Mouse (Mus musculus) forebrain, embryonic 15.5 days (tissue): ENCODE results near the gene Cenpl. TPM values are rescaled to one million over a fixed set of nuclear protein-coding genes. Genes with fewer than 3 reads are reported as not detected.

ENCODE experiments used
- ATAC-seq: fragments of 200-750 bp; cut with Nextera tagmentation; replicated peaks from 2 replicates; pipeline ENCODE4 v1.8.0; 2017; ENCODE audit warnings: mild to moderate bottlenecking, moderate TSS enrichment, moderate library complexity
- H3K27ac ChIP-seq: fragments of 300-500 bp; sonication (generic); replicated peaks from 2 replicates; pipeline ENCODE4 v1.5.1; 2015; ENCODE audit warnings: mild to moderate bottlenecking, inconsistent platforms
- H3K27me3 ChIP-seq: fragments of 300-500 bp; sonication (generic); 2 replicates; pipeline ENCODE4 v1.6.1; 2015; ENCODE audit warnings: inconsistent platforms
- H3K36me3 ChIP-seq: fragments of 300-500 bp; sonication (generic); 2 replicates; pipeline ENCODE4 v1.6.1; 2015; ENCODE audit warnings: mild to moderate bottlenecking, inconsistent platforms
- H3K4me1 ChIP-seq: fragments of 300-500 bp; sonication (generic); 2 replicates; pipeline ENCODE4 v1.6.1; 2015; ENCODE audit warnings: inconsistent platforms
- H3K4me2 ChIP-seq: fragments of 300-500 bp; sonication (generic); replicated peaks from 2 replicates; pipeline ENCODE4 v1.6.1; 2015; ENCODE audit warnings: mild to moderate bottlenecking, inconsistent platforms
- H3K4me3 ChIP-seq: fragments of 300-500 bp; sonication (generic); 2 replicates; pipeline ENCODE4 v1.5.1; 2015; ENCODE audit warnings: mild to moderate bottlenecking, inconsistent platforms
- H3K9ac ChIP-seq: fragments of 300-500 bp; sonication (generic); replicated peaks from 2 replicates; pipeline ENCODE4 v1.6.1; 2015; ENCODE audit warnings: mild to moderate bottlenecking, inconsistent platforms
- H3K9me3 ChIP-seq: fragments of 300-500 bp; sonication (generic); 2 replicates; pipeline ENCODE4 v1.6.1; 2016; ENCODE audit warnings: inconsistent platforms
- WGBS: fragments of 180-500 bp; shearing (Covaris S2); methylation state at CpG from one replicate; pipeline ENCODE4 v1.1.7; 2015; ENCODE audit warnings: mixed read lengths; 5-methylcytosine and 5-hydroxymethylcytosine counted together
- polyA plus RNA-seq: library from polyadenylated mRNA; unstranded; fragments of >200 nt; fragmentation: Nextera tagmentation; extraction: Ambion mirVana; gene quantifications from 2 replicates; pipeline ENCODE4 v1.2.1, GENCODE M21; 2015

Gene Cenpl
- polyA plus RNA-seq, 1 experiment from 2014 or later, result 20.4 TPM

DNA sequence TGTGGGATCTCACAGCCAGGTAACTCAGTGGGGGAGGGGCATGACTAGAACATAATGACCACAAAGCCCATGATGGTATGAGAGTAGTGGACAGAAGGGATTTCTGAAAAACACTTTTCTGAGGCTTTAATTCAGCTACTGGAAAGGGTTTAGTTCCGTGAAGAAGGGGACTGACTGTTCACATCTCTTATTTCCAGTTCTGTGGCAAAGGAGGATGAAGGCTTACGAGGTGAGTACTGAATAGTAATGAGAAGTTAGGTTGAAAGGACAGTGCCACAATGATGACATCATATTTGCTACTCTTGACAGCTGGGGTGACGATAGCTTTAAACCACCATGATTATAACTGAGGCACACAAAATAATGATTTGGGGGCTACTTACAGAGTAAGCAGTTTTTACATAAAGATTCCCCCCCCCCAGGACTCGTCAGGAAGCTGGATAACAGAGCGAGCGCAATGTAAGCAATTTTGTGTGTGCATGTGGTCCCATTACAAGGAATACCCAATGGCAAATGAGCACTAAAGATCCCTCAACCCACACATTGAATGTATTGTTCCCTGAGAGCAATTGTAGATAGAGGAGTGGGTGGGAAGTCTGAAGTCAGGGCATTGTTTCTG lies 34.6 kb upstream of the Cenpl start:
- Histone ChIP-seq H3K4me1 (peaks cover 34% of the 10 kb centered on the region), H3K9ac (peak overlapping the region; percentile 90), H3K9me3 (no peaks in the 10 kb centered on the region), H3K27me3 (no peaks in the 10 kb centered on the region), H3K4me3 (peak overlapping the region; percentile 76), H3K36me3 (peaks cover 47% of the 10 kb centered on the region), H3K4me2 (peak overlapping the region; percentile 79), H3K27ac (peak overlapping the region; percentile 92)
- 0% methylated on average over 6 of the region's 6 CpGs for WGBS
- no peak for ATAC-seq

DNA sequence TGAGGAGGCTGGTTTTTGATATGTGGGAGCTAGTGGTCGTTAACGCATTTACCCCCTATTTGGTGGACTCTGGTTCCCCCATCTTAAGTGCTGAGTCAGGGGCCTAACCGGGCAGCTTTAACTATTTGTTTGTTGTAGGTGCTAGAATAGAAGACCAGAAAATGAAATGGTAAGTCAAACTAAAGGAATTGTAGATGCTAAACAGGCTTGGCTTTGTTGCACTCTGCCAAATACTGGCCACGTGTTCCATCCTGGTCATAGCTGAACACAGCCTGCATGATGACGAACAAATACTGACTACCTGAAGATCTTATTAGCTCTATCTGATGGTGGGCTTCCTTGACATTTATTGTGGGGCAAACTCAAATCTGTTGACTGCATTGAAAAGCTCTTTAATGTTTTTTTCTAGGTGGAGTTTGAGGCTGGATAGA lies 34.1 kb upstream of the Cenpl start:
- H3K27ac ChIP-seq, result peak overlapping the region; percentile 92
- H3K36me3 ChIP-seq, result peaks cover 45% of the 10 kb centered on the region
- H3K4me1 ChIP-seq, result peaks cover 29% of the 10 kb centered on the region
- no peaks in the 10 kb centered on the region for H3K27me3 ChIP-seq
- H3K4me3 ChIP-seq, result peak overlapping the region; percentile 76
- ATAC-seq, result no peak
- no peaks in the 10 kb centered on the region for H3K9me3 ChIP-seq
- peak overlapping the region; percentile 90 for H3K9ac ChIP-seq
- H3K4me2 ChIP-seq, result peak overlapping the region; percentile 79
- 0% methylated on average over 5 of the region's 5 CpGs for WGBS

DNA sequence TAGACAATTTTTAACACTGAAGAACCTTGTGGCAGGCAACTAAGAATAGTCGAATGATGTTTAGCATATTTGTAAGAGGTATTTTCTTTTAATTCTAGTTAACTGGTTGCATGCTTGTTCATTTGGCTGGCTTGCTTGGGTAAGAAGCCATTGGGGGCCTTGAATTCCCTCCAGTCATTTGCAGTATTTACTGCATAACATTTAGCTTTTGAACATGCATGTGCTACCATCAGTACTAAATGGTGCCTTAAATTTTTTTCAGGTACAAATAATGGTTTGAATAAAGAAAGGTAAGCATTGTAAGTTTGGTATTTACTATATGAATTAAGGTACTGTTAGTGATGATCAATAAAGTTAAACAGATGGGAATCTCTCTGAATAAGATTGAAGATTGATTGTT lies 33.5 kb upstream of the Cenpl start:
- H3K4me1 ChIP-seq, result peaks cover 28% of the 10 kb centered on the region
- H3K4me3 ChIP-seq, result peak overlapping the region; percentile 76
- no peaks in the 10 kb centered on the region for H3K9me3 ChIP-seq
- 0% methylated on average over 1 of the region's 1 CpGs for WGBS
- H3K27ac ChIP-seq, result peak overlapping the region; percentile 92; the same call in 1 of the 2 replicates
- no peaks in the 10 kb centered on the region for H3K27me3 ChIP-seq
- no peak for ATAC-seq
- H3K4me2 ChIP-seq, result peak overlapping the region; percentile 79
- H3K36me3 ChIP-seq, result peaks cover 45% of the 10 kb centered on the region
- peak overlapping the region; percentile 90 for H3K9ac ChIP-seq

DNA sequence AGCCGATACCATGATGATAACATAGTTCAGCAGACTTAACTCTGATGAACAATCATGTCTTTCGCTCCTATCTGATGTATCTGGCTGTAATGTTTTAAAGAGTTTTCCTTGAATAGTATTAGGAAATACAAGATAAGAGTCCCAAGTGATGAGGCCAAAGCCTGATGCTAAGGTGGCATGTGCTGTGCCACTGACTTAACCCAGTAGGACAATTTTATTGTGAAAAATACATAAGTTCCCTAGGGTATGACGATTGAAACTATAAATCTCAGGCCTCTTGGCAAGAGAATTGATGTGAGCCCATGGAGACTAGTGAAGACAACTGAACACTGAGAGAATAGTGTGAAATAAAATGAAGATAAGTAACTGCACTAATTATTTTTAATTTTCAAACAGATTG lies 32.9 kb upstream of the Cenpl start:
- H3K4me3 ChIP-seq, result peak overlapping the region; percentile 13
- no peak overlapping the region for H3K27ac ChIP-seq
- H3K4me2 ChIP-seq, result peak overlapping the region; percentile 79
- no peaks in the 10 kb centered on the region for H3K27me3 ChIP-seq
- WGBS, result 29% methylated on average over 3 of the region's 3 CpGs
- H3K9me3 ChIP-seq, result no peaks in the 10 kb centered on the region
- peaks cover 28% of the 10 kb centered on the region for H3K4me1 ChIP-seq
- peaks cover 42% of the 10 kb centered on the region for H3K36me3 ChIP-seq
- H3K9ac ChIP-seq, result peak overlapping the region; percentile 28
- no peak for ATAC-seq

DNA sequence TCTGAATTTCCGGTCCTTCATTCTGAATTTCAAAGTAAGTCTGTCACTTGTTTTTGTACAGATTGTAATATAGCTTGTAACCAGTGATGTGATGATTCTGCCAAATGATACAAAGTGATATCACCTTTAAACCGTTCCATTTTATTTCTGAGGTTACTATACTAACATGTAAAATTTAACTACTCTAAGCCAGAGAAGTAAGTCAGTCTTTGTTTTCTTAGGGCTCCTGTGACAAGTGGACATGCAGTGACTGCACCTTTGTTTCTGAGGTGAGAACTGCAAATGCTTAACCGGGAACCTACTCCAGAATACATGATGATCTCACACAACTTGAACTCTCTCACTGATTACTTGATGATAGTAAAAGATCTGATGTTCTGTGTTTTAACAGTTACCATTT lies 32.5 kb upstream of the Cenpl start:
- peaks cover 42% of the 10 kb centered on the region for H3K36me3 ChIP-seq
- H3K27ac ChIP-seq, result no peak overlapping the region
- H3K9me3 ChIP-seq, result no peaks in the 10 kb centered on the region
- 27% methylated on average over 3 of the region's 3 CpGs for WGBS
- H3K9ac ChIP-seq, result peak overlapping the region; percentile 28; the same call in 1 of the 2 replicates
- H3K4me1 ChIP-seq, result peaks cover 28% of the 10 kb centered on the region
- H3K4me3 ChIP-seq, result peak overlapping the region; percentile 13; the same call in 1 of the 2 replicates
- no peaks in the 10 kb centered on the region for H3K27me3 ChIP-seq
- peak overlapping the region; percentile 79 for H3K4me2 ChIP-seq
- ATAC-seq, result no peak

DNA sequence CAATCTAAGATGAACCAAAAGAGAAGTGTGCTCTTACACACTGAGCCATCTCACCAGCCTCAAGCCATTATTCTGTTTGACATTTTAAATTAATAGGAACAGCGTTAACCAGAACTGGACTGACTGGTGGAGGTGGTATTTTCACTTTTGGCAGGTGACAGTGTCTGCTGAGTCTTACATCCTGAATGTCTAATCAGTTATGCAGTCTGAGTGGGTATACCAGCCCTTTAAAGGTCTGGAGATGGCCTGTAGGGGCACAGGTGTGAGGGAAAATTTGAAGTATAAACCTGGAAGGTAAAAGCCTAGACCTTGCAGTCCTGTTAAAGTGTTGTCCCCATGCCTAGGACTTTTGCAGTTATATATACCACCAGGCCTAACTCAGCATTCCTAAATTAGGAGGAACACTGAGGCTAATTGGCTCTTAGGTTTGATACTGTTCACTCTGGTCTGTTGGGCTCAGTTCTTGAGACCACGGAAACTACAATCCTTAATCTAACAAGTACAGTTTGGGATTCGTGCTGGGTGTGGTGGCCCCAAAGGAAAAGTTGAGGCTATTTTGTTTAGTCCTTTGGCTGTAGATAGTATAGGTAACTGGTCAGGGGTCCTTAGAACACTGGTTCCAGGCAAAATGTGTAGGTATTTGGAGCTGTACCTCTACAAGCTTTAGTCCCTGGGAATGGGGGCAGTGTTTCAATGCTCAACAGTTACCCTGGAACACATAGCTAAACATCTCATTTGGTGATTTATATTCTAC lies 31.4 kb upstream of the Cenpl start:
- peak overlapping the region; percentile 52; the same call in 1 of the 2 replicates for H3K27ac ChIP-seq
- peaks cover 51% of the 10 kb centered on the region for H3K36me3 ChIP-seq
- H3K4me3 ChIP-seq, result no peak overlapping the region
- WGBS, result 9% methylated on average over 3 of the region's 3 CpGs
- no peak for ATAC-seq
- H3K9me3 ChIP-seq, result no peaks in the 10 kb centered on the region
- H3K4me1 ChIP-seq, result peaks cover 19% of the 10 kb centered on the region
- no peaks in the 10 kb centered on the region for H3K27me3 ChIP-seq
- H3K9ac ChIP-seq, result no peak overlapping the region
- H3K4me2 ChIP-seq, result no peak overlapping the region

DNA sequence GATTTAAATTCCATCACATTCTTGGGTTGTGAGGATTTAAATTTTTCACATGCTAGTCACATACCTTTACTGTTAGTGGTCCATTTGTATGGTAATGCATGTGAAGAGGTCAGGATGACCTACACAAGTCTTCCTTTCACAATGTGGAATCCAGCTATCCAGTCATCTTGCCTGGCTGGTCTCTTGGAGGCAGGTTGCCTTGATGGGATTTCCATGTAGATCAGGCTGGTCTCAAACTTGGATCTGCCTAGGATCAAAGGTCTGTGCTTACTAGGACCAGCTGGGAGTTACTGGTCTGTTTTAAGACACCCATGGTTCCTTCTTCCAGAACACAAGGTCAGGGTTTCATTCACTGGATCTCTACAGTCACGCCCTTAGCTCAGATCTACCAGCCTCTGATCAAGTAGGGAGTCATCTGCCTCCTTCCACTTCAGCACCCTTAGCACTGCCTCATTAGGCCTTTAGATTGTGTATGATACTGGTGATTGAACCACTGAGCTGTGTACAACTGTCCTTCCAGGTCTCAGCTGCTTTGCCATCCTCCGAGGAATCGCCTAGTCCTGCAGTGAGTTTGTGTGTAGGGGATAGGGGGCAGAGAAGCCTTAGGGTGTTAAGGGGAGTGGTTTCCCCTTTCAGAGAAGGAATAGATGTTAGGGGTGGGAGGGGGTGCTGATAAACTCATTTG lies 30.6 kb upstream of the Cenpl start:
- peaks cover 19% of the 10 kb centered on the region for H3K4me1 ChIP-seq
- H3K4me2 ChIP-seq, result no peak overlapping the region
- WGBS, result 11% methylated on average over 3 of the region's 3 CpGs
- H3K27me3 ChIP-seq, result no peaks in the 10 kb centered on the region
- H3K9me3 ChIP-seq, result no peaks in the 10 kb centered on the region
- H3K36me3 ChIP-seq, result peaks cover 53% of the 10 kb centered on the region
- 0 out of 2 replicates have a peak, but pooled peaks have one; percentile 7 for ATAC-seq
- H3K4me3 ChIP-seq, result no peak overlapping the region
- H3K27ac ChIP-seq, result peak overlapping the region; percentile 52
- no peak overlapping the region for H3K9ac ChIP-seq

DNA sequence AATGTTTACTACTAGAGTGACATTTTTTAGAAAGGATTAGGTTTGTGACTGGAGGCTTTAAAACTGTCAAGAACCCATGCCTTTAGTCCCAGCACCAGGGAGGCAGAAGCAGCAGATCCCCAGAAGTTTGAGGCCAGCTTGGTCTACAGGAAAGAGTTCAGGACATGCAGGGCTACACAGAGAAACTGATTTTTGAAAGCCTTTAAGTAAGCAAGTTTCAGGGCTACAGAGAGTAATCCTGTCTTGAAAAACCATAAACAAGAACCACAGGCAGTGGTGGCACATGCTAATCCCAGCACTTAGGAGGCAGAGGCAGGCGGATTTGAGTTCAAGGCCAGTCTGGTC lies 30.1 kb upstream of the Cenpl start:
- Histone ChIP-seq H3K27ac (peak overlapping the region; percentile 52), H3K4me3 (no peak overlapping the region), H3K36me3 (peaks cover 58% of the 10 kb centered on the region), H3K27me3 (no peaks in the 10 kb centered on the region), H3K9ac (no peak overlapping the region), H3K4me2 (no peak overlapping the region), H3K9me3 (no peaks in the 10 kb centered on the region), H3K4me1 (peaks cover 19% of the 10 kb centered on the region)
- 63% methylated on average over 1 of the region's 1 CpGs for WGBS
- no peak for ATAC-seq

DNA sequence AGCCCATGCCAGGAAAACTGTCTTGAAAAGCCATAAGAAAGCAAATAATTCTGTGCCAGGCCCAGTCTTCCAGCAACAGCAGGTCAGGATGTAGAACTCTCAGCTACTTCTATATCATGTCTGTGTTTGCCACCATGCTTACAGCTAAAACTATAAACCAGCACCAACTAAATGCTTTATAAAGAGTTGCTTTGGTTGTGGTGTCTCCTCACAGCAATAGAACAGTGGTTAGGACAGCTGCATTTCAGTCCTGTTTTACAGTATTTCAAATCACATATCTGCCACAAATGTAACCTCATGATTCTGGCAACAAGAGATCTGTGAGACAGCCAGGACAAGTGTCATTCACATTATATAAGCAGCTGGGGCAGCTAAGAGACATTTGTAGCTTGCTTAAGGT lies 29.7 kb upstream of the Cenpl start:
- H3K9ac ChIP-seq, result no peak overlapping the region
- no peak overlapping the region; the same call in 1 of the 2 replicates for H3K27ac ChIP-seq
- no peaks in the 10 kb centered on the region for H3K27me3 ChIP-seq
- no peak overlapping the region for H3K4me3 ChIP-seq
- H3K4me1 ChIP-seq, result peaks cover 19% of the 10 kb centered on the region
- peaks cover 60% of the 10 kb centered on the region for H3K36me3 ChIP-seq
- H3K4me2 ChIP-seq, result no peak overlapping the region
- H3K9me3 ChIP-seq, result no peaks in the 10 kb centered on the region
- no peak for ATAC-seq

DNA sequence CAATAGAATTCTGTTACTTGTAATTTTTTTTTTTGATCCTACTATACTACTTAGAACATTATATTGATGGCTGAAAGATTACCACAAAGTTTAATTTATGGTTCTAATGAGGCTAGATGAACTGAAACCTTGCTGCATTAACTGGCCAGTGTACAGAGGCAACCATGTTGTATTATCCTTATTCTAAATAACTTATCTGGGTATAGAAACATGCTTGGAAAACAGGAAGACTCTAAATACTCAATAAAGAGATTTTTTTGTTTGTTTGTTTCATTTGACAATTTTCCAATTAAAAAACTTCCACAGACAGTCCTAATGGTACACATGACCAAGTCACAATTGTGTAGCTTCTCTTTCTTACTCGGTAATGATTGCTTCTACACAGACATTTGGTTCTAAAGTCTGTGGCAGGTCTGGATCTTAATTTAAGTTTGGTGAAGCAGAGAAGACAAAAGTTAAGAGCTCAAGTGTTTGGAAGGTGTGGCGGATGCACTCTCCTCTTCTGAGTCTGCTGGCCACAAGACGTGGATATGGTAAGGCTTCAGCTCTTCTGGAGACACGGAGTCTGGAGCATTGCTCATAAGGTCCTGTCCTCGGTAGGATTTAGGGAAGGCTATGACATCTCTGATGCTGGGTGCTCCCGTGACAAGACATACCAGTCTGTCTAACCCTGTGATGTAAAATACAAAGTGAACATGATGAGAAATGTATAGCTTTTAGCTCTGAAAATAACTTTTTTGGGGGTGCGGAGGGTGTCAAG lies 29.1 kb upstream of the Cenpl start:
- Histone ChIP-seq H3K4me1 (peaks cover 18% of the 10 kb centered on the region), H3K9me3 (no peaks in the 10 kb centered on the region), H3K36me3 (peaks cover 65% of the 10 kb centered on the region), H3K4me2 (no peak overlapping the region), H3K4me3 (no peak overlapping the region), H3K9ac (no peak overlapping the region), H3K27me3 (no peaks in the 10 kb centered on the region), H3K27ac (no peak overlapping the region)
- no peak for ATAC-seq
- WGBS, result 93% methylated on average over 7 of the region's 7 CpGs

DNA sequence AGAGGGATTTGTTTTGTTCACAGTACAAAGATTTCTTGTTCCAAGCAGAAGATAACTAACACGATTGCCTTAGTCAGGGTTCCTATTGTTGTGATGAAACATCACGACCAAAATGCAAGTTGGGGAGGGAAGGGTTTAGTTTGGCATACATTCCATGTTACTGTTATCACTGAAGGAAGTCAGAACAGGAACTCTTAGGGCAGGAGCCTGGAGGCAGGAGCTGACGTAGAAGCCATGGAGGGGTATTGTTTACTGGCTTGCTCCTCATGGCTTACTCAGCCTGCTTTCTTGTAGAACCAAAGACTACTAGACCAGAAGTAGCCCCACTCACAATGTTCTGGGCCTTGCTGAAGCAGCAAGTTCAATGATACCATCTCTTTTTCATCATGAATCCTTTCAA lies 23.5 kb upstream of the Cenpl start:
- H3K36me3 ChIP-seq, result peaks cover 45% of the 10 kb centered on the region
- no peaks in the 10 kb centered on the region for H3K9me3 ChIP-seq
- H3K27ac ChIP-seq, result no peak overlapping the region
- H3K27me3 ChIP-seq, result no peaks in the 10 kb centered on the region
- H3K4me1 ChIP-seq, result no peaks in the 10 kb centered on the region
- no peak for ATAC-seq
- 86% methylated on average over 3 of the region's 3 CpGs for WGBS
- no peak overlapping the region for H3K4me2 ChIP-seq
- no peak overlapping the region for H3K9ac ChIP-seq
- no peak overlapping the region for H3K4me3 ChIP-seq

DNA sequence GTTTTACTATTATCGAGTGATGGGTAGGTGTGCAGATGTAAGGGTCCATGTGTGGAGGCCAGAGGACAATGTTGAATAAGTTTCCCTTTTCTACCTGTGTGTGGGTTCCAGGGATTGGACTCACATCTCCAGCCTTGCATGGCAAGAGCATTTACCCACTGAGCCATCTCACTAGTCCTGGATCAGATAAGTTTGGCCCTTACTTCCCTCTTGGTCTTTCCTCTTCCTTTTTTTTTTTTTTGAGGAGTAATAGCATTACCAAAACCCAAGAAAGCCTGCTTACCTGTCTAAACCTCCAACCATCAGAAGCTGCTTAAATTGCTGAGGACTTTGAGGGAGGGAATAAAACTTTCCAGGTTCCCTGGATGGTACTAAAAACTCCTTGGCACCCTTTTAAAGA lies 13.3 kb upstream of the Cenpl start:
- Histone ChIP-seq H3K27ac (no peak overlapping the region), H3K27me3 (no peaks in the 10 kb centered on the region), H3K9me3 (no peaks in the 10 kb centered on the region), H3K9ac (no peak overlapping the region), H3K36me3 (peaks cover 27% of the 10 kb centered on the region), H3K4me1 (no peaks in the 10 kb centered on the region), H3K4me2 (no peak overlapping the region), H3K4me3 (no peak overlapping the region)
- WGBS, result 100% methylated on average over 1 of the region's 1 CpGs
- ATAC-seq, result no peak
